Mouse (Mus musculus) hindbrain, embryonic 14.5 days (tissue): ENCODE data around the gene Acss1. TPM values are rescaled to one million over a fixed set of nuclear protein-coding genes. Genes with fewer than 3 reads are reported as not detected.

Source experiments
- ATAC-seq: fragments of 200-750 bp; cut with Nextera tagmentation; 2 replicates; pipeline ENCODE4 v1.8.0; 2017; ENCODE audit warnings: moderate number of reproducible peaks, mild to moderate bottlenecking, moderate TSS enrichment, moderate library complexity; ENCODE audit not compliant: low FRiP score
- DNase-seq: peaks from one replicate; pipeline ENCODE4 v3.0.0-alpha.2; 2015; ENCODE audit warnings: low spot score
- H3K27ac ChIP-seq: fragments of 300-500 bp; sonication (generic); 2 replicates; pipeline ENCODE4 v1.5.1; 2014; ENCODE audit warnings: mild to moderate bottlenecking, moderate library complexity
- H3K27me3 ChIP-seq: fragments of 300-500 bp; sonication (generic); 2 replicates; pipeline ENCODE4 v1.6.1; 2014; ENCODE audit warnings: mild to moderate bottlenecking, low read length, mixed read lengths; ENCODE audit not compliant: control insufficient read depth, insufficient read depth
- H3K36me3 ChIP-seq: fragments of 300-500 bp; sonication (generic); replicated peaks from 2 replicates; pipeline ENCODE4 v1.6.1; 2014; ENCODE audit not compliant: control insufficient read depth, insufficient read depth
- H3K4me1 ChIP-seq: fragments of 300-500 bp; sonication (generic); replicated peaks from 2 replicates; pipeline ENCODE4 v1.6.1; 2014; ENCODE audit warnings: antibody characterized with exemption, low read length, mixed read lengths; ENCODE audit not compliant: control insufficient read depth, insufficient read depth
- H3K4me2 ChIP-seq: fragments of 300-500 bp; sonication (generic); replicated peaks from 2 replicates; pipeline ENCODE4 v1.6.1; 2014; ENCODE audit warnings: mild to moderate bottlenecking, moderate library complexity
- H3K4me3 ChIP-seq: fragments of 300-500 bp; sonication (generic); replicated peaks from 2 replicates; pipeline ENCODE4 v1.5.1; 2014; ENCODE audit warnings: mild to moderate bottlenecking, low read length
- H3K9ac ChIP-seq: fragments of 300-500 bp; sonication (generic); 2 replicates; pipeline ENCODE4 v1.6.1; 2014
- H3K9me3 ChIP-seq: fragments of 300-500 bp; sonication (generic); 2 replicates; pipeline ENCODE4 v1.6.1; 2016; ENCODE audit warnings: low read length; ENCODE audit not compliant: control insufficient read depth
- WGBS: fragments of 180-500 bp; shearing (Covaris S2); extraction: QIAGEN DNeasy Blood & Tissue Kit; methylation state at CpG from one replicate; pipeline ENCODE4 v1.1.7; 2014; 5-methylcytosine and 5-hydroxymethylcytosine counted together
- polyA plus RNA-seq: library from polyadenylated mRNA; unstranded; fragments of >200 nt; fragmentation: Nextera tagmentation; extraction: Ambion mirVana; gene quantifications from 2 replicates; pipeline ENCODE4 v1.2.1, GENCODE M21; 2014

The Acss1 gene
- polyA plus RNA-seq, 1 experiment from 2014 or later = 14.8 TPM

- WGBS = 92% methylated on average over 3 of the region's 3 CpGs
- DNase-seq (no peak), ATAC-seq (no peak)
- no peak overlapping the region for H3K27ac ChIP-seq
- no peak overlapping the region for H3K9ac ChIP-seq
- no peaks in the 10 kb centered on the region for H3K4me1 ChIP-seq
- H3K27me3 ChIP-seq = no peaks in the 10 kb centered on the region
- no peak overlapping the region for H3K4me2 ChIP-seq
- no peaks in the 10 kb centered on the region; the same call in 1 of the 2 replicates for H3K36me3 ChIP-seq
- no peaks in the 10 kb centered on the region for H3K9me3 ChIP-seq
- no peak overlapping the region for H3K4me3 ChIP-seq
Measured at GRCm38 (mm10) chr2:150572463-150572862, 95.8 kb downstream of the Acss1 start.

DNA sequence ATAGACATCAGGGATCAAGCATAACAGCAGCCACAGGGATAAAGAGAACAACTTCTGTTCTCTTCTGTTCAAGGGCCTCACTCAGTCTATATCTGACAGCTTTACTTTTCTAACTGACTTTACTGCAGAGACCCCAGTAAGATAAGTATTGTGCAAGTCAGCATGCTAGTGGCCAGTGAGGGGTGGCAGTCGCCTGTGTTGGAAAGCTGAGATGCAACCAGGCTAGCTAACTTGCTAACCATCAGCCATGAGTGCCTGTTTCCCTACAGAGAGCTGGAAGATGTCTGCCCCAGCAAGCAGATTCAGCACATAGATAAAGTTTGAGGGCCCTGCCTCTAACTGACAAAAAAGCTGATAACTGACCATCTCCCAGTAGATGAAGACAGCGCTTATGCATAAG is 97.5 kb downstream of the Acss1 start:
- H3K27ac ChIP-seq = no peak overlapping the region
- H3K9me3 ChIP-seq = no peaks in the 10 kb centered on the region
- H3K4me2 ChIP-seq = no peak overlapping the region
- no peak for DNase-seq
- no peak for ATAC-seq
- H3K27me3 ChIP-seq = no peaks in the 10 kb centered on the region
- no peak overlapping the region for H3K4me3 ChIP-seq
- H3K4me1 ChIP-seq = no peaks in the 10 kb centered on the region
- no peak overlapping the region for H3K9ac ChIP-seq
- H3K36me3 ChIP-seq = no peaks in the 10 kb centered on the region
- WGBS = 85% methylated on average over 2 of the region's 2 CpGs

- no peaks in the 10 kb centered on the region for H3K9me3 ChIP-seq
- WGBS = 83% methylated on average over 11 of the region's 11 CpGs
- DNase-seq = no peak
- no peak for ATAC-seq
- H3K4me1 ChIP-seq = no peaks in the 10 kb centered on the region
- no peak within 1 kb of the TSS for H3K4me2 ChIP-seq
- no peak within 1 kb of the TSS for H3K4me3 ChIP-seq
- H3K36me3 ChIP-seq = no peaks in the 10 kb centered on the region
- H3K27me3 ChIP-seq = no peaks in the 10 kb centered on the region
- no peak within 1 kb of the TSS for H3K9ac ChIP-seq
- no peak within 1 kb of the TSS for H3K27ac ChIP-seq
Measured at GRCm38 (mm10) chr2:150569847-150570590, 98.3 kb downstream of the Acss1 start, which contains the start of gene Cst7. Gene Cst7 (plus strand): TSS chr2:150570415.

Other genes with a start within 250 kb of the Acss1 start
- gene Zfp442, start 217.0 kb downstream of the Acss1 start, polyA plus RNA-seq = 7.3 and 7.9 TPM in 2 replicates
- gene Zfp345, start 183.4 kb downstream of the Acss1 start, polyA plus RNA-seq = 0.08 and 0.13 TPM in 2 replicates
- 0.43 and 0.54 TPM in 2 replicates for gene Cst7, start 98.1 kb downstream of the Acss1 start, polyA plus RNA-seq
- 41.6 and 42.6 TPM in 2 replicates for gene Apmap, start 59.9 kb downstream of the Acss1 start, polyA plus RNA-seq
- 0.05 TPM in 2 replicates for gene Vsx1, start 20.9 kb upstream of the Acss1 start, polyA plus RNA-seq
- gene Entpd6, start 80.5 kb upstream of the Acss1 start, polyA plus RNA-seq = 67.2 and 67.7 TPM in 2 replicates
- gene Pygb, start 118.2 kb upstream of the Acss1 start, polyA plus RNA-seq = 93.9 and 108 TPM in 2 replicates
- 126 and 136 TPM in 2 replicates for gene Abhd12, start 236.2 kb upstream of the Acss1 start, polyA plus RNA-seq
- gene Gins1, start 236.9 kb upstream of the Acss1 start, polyA plus RNA-seq = 16.0 and 17.5 TPM in 2 replicates